Mouse (Mus musculus): ENCODE data around the gene Klk9. TPM values are rescaled to one million over a fixed set of nuclear protein-coding genes. Genes with fewer than 3 reads are reported as not detected.

The Klk9 gene
- total RNA-seq (2021) = not detected in 2 replicates
- long read RNA-seq = 0 reads

DNA sequence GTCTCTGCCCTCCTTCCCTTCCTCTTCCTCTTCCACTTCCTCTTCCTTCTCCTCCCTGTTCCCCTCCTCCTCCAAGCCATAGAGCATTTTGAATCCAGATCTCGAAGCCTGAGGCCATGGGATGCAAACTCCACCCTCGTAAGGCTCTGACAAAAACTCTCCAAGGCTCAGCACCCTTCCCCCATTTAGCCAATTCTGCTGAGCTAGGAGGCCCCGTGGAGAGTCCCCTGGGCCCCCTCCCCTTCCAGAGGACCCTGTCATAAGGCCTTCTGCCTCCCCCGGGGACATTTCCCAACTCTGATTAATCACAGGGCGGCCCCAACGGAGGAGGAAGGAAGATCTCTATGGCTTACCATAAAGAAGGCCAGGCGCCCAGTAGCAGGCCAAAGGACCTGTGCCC is at the start of gene Klk9:
Klk9 (plus strand) TSS at position 301 of the 400 bp plus-strand sequence.
- no peak for DNase-seq

DNA sequence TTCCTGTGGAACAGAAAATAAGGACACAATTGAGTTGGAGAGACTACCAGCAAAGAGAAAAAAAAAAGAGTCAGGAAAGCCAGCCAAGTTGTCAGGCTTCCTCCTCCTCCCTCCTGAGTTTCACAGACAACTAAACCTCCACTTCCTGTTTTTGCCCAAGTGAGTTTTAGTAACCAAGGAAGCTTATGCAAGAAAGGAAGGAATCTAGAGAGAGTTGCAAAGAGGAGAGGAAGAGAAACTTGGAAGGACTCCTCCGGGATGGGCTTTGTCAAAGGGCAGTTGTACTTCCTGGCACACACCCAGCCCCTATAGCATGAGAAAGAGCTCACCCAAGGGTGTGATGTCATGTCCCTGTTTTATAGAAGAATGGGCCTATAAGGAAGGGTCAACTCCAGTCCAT is 43.9 kb upstream of the Klk9 start:
- DNase-seq = no peak

DNA sequence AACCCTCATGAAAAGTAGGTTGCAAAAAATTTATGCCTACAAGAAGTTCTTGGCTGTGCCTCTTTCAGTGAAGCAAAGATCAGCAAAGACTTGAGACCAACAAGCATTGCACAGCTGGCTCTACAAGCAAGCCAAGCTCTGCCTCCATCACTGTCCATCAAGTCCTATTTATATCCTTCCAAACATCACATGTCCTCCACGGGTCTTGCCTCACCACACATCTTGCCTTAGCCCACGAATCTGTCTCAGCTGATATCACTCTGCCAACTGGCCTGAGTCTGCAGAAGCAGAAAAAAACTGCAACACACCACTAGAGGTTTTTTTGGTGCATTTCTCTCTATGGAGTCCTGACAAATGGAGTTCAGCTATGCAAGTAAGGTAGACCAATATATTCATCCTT is 38.9 kb upstream of the Klk9 start:
- no peak for DNase-seq

GRCm38 (mm10) chr7:43766484-43766883 is 25.2 kb upstream of the Klk9 start:
- DNase-seq = no peak

DNA sequence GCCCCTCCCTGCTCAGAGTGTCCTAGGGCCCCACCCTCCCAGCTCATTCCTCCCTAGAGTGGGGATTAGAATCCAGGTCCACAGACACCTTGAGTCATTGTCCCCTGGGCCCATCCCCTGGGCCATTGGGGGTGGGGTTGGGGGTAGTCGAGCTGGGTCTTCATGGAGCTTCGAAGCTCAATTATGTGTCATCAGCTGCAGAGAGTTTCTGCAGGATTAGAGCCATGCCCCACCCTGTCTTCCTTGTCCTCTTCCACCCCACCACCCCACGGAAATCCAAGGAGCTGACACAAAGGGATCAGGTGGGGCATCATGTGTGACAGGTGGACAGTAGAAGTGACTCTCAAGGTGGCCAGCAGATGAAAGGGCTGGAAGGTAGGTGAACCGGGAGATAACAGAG is 23.1 kb upstream of the Klk9 start, which contains the start of gene Klk12:
Klk12 (plus strand) TSS at position 301 of the 400 bp plus-strand sequence.
- DNase-seq = no peak

DNA sequence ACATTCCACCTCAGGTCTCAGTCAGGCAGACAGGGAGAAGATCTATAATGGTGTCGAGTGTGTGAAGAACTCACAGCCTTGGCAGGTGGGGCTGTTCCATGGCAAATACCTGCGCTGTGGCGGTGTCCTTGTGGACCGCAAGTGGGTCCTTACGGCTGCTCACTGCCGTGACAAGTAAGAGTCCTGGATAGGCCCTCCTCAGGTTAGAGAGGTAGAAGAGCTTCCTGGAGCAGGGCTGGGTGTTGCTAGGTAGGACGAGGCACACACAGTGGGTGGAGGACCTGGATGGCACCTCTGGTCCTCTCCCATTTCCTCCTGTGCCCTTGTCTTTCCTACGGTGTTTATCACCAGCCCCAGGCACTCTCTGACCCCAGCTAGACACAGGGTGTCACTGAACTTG is 22.1 kb upstream of the Klk9 start:
- no peak for DNase-seq

DNA sequence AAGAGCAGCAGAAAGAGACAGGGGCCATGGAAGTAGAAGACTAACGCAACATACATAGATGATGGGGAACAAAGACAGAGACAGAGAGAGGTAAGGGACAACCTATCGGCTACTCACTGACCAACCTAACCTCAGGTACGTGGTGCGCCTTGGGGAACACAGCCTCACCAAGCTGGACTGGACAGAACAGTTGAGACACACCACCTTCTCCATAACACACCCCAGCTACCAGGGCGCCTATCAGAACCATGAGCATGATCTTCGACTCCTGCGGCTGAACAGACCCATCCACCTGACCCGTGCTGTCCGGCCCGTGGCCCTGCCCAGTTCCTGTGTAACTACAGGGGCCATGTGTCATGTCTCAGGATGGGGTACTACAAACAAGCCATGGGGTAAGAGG is 21.0 kb upstream of the Klk9 start:
- no peak for DNase-seq

DNA sequence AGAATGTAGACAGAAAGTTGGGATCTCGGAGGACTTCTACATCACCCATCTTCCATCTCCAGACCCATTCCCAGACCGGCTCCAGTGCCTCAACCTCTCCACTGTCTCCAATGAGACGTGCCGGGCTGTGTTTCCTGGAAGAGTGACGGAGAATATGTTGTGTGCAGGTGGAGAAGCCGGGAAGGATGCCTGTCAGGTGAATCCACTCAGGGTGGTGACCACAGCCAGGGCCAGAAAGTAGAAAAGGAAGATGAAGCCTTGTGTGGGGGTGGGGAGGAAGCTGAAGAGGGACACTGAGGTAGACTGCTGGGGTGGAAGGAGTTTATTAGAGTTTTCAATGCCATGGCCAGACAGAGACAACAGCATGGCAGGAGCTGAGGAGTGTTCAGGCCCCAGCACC is 19.8 kb upstream of the Klk9 start:
- no peak for DNase-seq

GRCm38 (mm10) chr7:43772901-43773300 is 18.8 kb upstream of the Klk9 start:
- DNase-seq = no peak

DNA sequence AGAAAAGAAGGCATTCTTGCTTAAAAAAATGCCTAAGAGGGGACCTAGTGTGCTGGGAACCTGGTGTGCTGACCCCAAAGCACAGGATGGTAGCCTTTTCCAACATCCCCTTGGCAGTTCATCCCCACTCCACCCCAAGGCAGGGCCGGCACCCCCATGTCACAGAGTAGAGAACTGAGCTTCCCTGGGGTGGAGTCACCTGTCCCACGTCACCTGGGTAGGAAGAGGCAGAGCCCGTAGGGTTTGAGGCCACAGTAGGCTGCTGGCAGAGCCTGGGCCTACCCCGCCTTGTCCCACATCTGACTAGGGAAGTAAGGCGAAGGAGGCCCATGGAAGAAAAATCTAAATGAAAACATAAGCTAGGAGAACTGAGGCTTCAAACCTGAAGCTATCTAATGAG is 17.3 kb upstream of the Klk9 start, which contains the start of gene Klk11:
Klk11 (plus strand) TSS at position 241 of the 400 bp plus-strand sequence.
- no peak for DNase-seq

DNA sequence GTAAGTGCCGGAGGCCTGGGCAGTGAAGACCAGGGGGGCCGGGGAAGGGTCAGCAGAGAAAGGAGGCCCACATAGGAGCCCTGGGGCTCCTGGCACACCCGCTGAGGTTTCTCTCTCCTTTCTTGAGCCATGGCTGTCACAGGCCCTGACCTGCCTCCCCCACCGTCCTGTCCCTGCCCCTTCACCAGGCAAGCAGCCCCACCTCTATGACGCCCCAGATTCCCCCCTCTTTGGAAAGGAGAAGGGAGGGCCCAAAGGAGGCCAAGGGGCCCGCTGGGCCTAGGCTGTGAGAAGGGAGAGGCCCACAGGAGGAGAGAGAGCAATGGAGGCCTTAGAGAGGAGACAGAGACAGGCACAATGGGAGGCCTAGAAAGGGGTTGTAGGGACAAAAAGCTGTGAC is 16.9 kb upstream of the Klk9 start:
- DNase-seq = no peak

- no peak for DNase-seq
Measured at GRCm38 (mm10) chr7:43775311-43776057, 16.2 kb upstream of the Klk9 start.

DNA sequence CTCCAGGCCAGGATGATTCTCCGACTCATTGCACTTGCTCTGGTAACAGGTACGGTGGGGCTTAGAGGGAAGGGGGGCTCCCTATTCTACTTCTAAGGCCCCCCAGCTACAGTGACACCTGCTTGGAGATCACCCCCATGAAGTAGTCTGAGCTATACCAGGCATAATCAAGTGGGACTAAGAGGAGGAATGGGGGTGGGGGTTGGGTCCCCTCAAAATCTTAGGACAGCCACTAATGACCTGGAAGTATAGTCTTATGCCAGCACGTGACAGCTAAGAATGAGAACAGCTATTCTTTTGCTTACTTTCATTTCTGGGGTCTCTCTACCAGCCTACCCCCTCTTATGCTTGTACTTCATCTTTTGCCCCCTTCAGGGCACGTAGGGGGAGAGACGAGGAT is 15.2 kb upstream of the Klk9 start:
- DNase-seq = no peak

DNA sequence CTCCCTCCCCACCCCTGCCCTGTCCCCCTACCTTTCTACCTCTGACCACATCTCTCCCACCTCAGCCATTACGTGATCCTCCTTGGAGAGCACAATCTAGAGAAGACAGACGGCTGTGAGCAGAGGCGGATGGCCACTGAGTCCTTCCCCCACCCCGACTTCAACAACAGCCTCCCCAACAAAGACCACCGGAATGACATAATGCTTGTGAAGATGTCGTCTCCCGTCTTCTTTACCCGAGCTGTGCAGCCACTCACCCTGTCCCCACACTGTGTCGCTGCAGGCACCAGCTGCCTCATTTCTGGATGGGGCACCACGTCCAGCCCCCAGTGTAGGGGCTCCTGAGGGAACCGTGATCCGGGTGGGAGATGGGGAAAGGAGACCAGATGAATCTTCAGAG is 14.3 kb upstream of the Klk9 start:
- no peak for DNase-seq

DNA sequence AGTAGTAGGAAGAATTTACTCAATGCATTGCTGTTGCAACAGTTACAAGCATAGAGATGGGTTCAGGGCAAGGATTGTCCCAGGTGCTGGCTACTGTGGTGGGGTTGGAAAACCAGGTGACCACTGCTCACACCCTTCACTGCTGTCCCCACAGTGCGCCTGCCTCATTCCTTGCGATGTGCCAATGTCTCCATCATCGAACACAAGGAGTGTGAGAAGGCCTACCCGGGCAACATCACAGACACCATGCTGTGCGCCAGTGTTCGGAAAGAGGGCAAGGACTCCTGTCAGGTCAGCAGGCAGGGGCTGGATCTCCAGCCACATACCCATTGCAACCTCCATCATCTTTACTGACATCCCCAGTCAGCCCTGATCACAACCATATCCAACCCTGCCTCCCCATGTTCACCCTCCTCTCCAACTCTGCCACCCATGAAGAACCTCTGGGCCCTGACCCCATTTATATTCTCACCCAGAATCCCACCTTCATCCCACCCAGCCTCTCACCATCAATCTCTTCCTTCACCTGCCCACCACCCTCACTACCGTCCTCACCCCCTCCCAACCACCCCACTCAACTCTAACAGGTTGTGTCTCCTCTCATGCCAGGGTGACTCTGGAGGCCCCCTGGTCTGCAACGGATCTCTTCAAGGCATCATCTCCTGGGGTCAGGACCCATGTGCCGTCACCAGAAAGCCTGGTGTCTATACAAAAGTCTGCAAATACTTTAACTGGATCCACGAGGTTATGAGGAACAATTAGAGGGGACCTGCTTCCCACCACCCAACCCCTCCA is 13.3 kb upstream of the Klk9 start:
- DNase-seq = no peak

GRCm38 (mm10) chr7:43780241-43780640 is 11.4 kb upstream of the Klk9 start:
- no peak for DNase-seq

DNA sequence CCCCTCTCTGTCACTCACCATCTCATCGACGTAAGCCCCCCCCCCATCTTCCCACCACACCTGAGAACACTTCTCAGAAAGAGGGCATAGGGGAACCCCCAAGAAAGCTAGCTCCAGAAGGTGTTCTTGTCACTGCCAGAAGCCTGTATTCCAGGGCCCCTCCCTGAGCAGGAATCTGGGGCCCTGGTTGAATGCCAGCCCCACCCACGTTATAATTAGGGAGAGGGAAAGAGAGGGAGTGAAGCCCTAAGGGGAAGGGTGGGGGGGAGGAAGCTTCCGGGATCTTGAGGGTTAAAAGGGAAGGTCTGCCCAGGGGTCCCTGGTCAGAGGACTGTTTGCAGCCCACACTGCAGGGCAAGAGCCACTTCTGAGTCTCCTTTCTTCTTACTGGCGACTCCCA is 10.9 kb upstream of the Klk9 start, which contains the start of gene Klk10:
Klk10 (plus strand) TSS at position 290 of the 400 bp plus-strand sequence.
- no peak for DNase-seq

DNA sequence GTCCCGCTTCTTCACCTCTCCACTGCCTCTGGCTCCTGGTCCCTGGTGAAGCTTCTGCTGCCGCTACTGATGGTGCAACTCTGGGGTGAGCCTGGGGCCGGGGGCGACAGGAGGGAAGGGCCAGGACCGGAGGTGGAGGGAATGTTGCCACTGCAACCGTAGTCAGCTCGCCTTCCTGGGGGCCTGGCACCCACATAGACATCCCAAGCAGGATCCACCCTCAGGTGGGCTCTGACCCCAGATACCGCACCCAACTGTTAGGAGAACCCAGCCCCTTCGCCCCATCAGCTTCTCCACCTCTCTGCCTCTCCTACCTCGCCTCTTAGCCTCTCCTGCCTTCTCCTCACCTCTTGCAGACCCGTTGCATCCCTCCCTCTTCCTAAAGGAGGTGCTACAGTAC is 10.2 kb upstream of the Klk9 start:
- DNase-seq = no peak

GRCm38 (mm10) chr7:43782275-43783265 is 9.1 kb upstream of the Klk9 start:
- peak; percentile 78 for DNase-seq

DNA sequence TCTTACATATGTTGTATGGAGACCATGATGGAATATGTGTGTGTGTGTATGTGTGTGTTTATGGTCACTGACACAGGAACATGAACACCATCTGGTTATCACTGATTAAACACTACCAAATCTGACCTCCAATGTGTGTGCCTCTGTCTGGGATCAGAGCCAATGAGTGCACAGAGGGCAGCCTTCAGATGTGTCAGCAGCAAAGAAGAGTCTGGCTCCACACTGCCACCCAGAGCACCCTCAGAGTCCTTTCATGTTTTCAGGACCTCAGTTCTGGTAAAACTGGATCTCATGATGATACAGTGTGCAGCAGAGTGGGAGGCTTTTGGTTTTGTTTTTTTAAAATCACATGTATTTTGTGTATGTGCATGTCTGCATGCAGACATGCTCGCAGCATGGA is 6.4 kb upstream of the Klk9 start:
- peak; percentile 37 for DNase-seq

DNA sequence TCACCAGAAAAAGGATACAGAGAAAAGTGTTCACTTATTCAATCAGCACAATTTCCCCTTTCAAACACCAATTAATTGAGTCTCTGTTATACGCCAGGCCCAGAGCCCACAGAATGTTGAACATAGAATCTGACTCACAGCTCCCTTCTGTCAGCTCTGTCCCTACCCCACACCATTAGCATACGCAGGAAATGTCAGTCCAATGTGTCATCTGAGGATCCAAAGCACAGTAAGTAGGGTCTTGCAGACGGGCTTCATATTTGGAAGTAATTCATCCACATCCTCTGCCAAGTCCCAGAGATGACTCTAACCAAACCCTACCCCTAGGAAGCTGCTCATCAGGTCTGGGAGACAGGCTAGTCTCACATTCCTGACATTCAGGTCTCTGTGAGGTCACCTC is 3.6 kb upstream of the Klk9 start:
- DNase-seq = no peak

DNA sequence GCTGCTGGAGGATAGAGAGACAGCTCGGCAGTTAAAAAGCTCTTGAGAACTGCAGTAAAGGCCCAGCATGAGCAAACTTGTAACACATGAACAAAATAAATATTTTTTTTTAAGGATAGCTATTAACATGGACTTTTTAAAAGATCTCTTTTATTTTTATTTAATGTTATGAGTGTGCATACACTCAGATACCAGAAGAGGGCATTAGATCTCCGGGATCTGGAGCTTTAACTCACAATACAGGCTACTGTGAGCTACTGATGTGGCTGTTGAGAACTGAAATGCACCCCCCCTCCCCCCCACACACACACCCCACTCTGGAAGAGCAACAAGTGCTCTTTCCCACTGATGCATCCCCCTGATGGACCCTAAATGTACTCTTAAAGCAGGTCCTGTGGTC is 2.4 kb upstream of the Klk9 start:
- DNase-seq = no peak

Measured in adrenal gland, postnatal 25 days (tissue).